Mouse (Mus musculus) liver, adult 2 months (tissue): Measurements from ENCODE around the gene Hal. TPM values are rescaled to one million over a fixed set of nuclear protein-coding genes. Genes with fewer than 3 reads are reported as not detected.

Experiments
- DNase-seq: peaks from one replicate; pipeline ENCODE4 v3.0.0-alpha.2; 2011; ENCODE audit warnings: low read depth, low spot score; ENCODE audit errors: extremely low read depth
- H3K27ac ChIP-seq: fragments of 200-500 bp; replicated peaks from 2 replicates; pipeline ENCODE4 v1.5.1; 2012; ENCODE audit warnings: low read depth, mild to moderate bottlenecking, control low read depth, inconsistent platforms, low read length; ENCODE audit not compliant: insufficient read depth
- H3K27me3 ChIP-seq: fragments of 200-500 bp; 2 replicates; pipeline ENCODE4 v1.6.1; 2012; ENCODE audit warnings: mild to moderate bottlenecking, moderate library complexity, low read length, inconsistent platforms; ENCODE audit not compliant: control insufficient read depth, insufficient read depth
- H3K36me3 ChIP-seq: fragments of 200-500 bp; 2 replicates; pipeline ENCODE4 v1.6.1; 2012; ENCODE audit warnings: low read length, inconsistent platforms; ENCODE audit not compliant: control insufficient read depth, insufficient read depth
- H3K4me1 ChIP-seq: fragments of 200-500 bp; 2 replicates; pipeline ENCODE4 v1.6.1; 2011; ENCODE audit warnings: low read length; ENCODE audit not compliant: control insufficient read depth, insufficient read depth
- H3K4me3 ChIP-seq: fragments of 200-500 bp; 2 replicates; pipeline ENCODE4 v1.5.1; 2011; ENCODE audit warnings: low read depth, mild to moderate bottlenecking, control low read depth, low read length, moderate library complexity; ENCODE audit not compliant: insufficient read depth
- H3K79me2 ChIP-seq: fragments of 200-500 bp; 2 replicates; pipeline ENCODE4 v1.6.1; 2012; ENCODE audit warnings: inconsistent platforms, mild to moderate bottlenecking, low read length, moderate library complexity; ENCODE audit not compliant: control insufficient read depth, insufficient read depth
- H3K9ac ChIP-seq: fragments of 200-500 bp; 2 replicates; pipeline ENCODE4 v1.6.1; 2012; ENCODE audit warnings: low read depth, mild to moderate bottlenecking, control low read depth, inconsistent platforms, low read length
- CTCF ChIP-seq: fragments of 200-500 bp; IDR thresholded peaks from 2 replicates; pipeline ENCODE4 v1.5.1; 2011; ENCODE audit warnings: low read depth, low read length, control low read depth
- POLR2A ChIP-seq: fragments of 200-500 bp; IDR thresholded peaks from 2 replicates; pipeline ENCODE4 v1.6.1; 2011; ENCODE audit warnings: low read length, control low read depth; ENCODE audit not compliant: insufficient read depth; ENCODE audit errors: extremely low read depth
- WGBS: fragments of 180-500 bp; shearing (Covaris S2); methylation state at CpG from one replicate; pipeline ENCODE4 v1.1.7; 2018; 5-methylcytosine and 5-hydroxymethylcytosine counted together
- polyA plus RNA-seq: library from polyadenylated mRNA; depleted of rRNA; stranded (reverse); fragments of >200 nt; gene quantifications from 2 replicates; pipeline ENCODE4 v1.2.3, GENCODE M21; 2012; rRNA removed
- total RNA-seq: library from RNA; depleted of rRNA; stranded (reverse); fragments of >200 nt; gene quantifications from 2 replicates; pipeline ENCODE4 v1.2.3, GENCODE M21; 2014; rRNA removed

Gene Hal
- total and polyA plus RNA-seq, 2 experiments: 293 to 348 TPM

- WGBS: 81% methylated on average over 6 of the region's 6 CpGs
- DNase-seq: no peak
- Histone ChIP-seq H3K27ac (no peak overlapping the region), H3K4me1 (no peaks in the 10 kb centered on the region), H3K9ac (no peak overlapping the region), H3K36me3 (no peaks in the 10 kb centered on the region), H3K79me2 (no peaks in the 10 kb centered on the region), H3K4me3 (no peak overlapping the region), H3K27me3 (no peaks in the 10 kb centered on the region)
- TF ChIP-seq POLR2A (no peak), CTCF (no peak)
Measured at GRCm38 (mm10) chr10:93568671-93569070, 80.1 kb downstream of the Hal start.

Other genes starting within 250 kb of the Hal start
- 3.4 and 4.8 TPM in 2 replicates for gene Elk3, start 177.6 kb upstream of the Hal start, total RNA-seq
- gene Elk3, start 177.6 kb upstream of the Hal start, polyA plus RNA-seq: 6.3 and 8.0 TPM in 2 replicates
- 24.0 TPM in 2 replicates for gene Lta4h, start 35.4 kb upstream of the Hal start, total RNA-seq
- 31.4 and 34.0 TPM in 2 replicates for gene Lta4h, start 35.4 kb upstream of the Hal start, polyA plus RNA-seq
- gene Amdhd1, start 51.3 kb downstream of the Hal start, total RNA-seq: 185 and 255 TPM in 2 replicates
- 204 and 233 TPM in 2 replicates for gene Amdhd1, start 51.3 kb downstream of the Hal start, polyA plus RNA-seq
- gene Ccdc38, start 51.9 kb downstream of the Hal start, total RNA-seq: 0.07 and 0.28 TPM in 2 replicates
- 0.06 and 0.40 TPM in 2 replicates for gene Ccdc38, start 51.9 kb downstream of the Hal start, polyA plus RNA-seq
- gene Snrpf, start 100.9 kb downstream of the Hal start, total RNA-seq: 13.5 and 14.5 TPM in 2 replicates
- 13.7 and 15.1 TPM in 2 replicates for gene Snrpf, start 100.9 kb downstream of the Hal start, polyA plus RNA-seq
- gene Ntn4, start 151.9 kb downstream of the Hal start, total RNA-seq: 8.0 and 11.7 TPM in 2 replicates
- 3.1 and 4.0 TPM in 2 replicates for gene Ntn4, start 151.9 kb downstream of the Hal start, polyA plus RNA-seq